Mouse (Mus musculus) kidney, postnatal 36 days (tissue): ENCODE data around the gene Gdpd5.
A peak's percentile ranks its signal among the peaks of the same experiment; 100 is the strongest.
"Not testable (repeated sequence)": the region's sequence is repeated elsewhere in the genome, so short reads cannot be mapped to it uniquely, and the experiment has no call there.

Source experiments
- DNase-seq, 2 experiments: peaks; one replicate each; pipeline ENCODE4 v3.0.0; 2021 to 2022; ENCODE audit warnings: mixed read lengths in 2 of 2

Gene Gdpd5

GRCm38 (mm10) chr7:99366716-99367115 lies 14.5 kb upstream of the Gdpd5 start:
- DNase-seq = peak in 1 of 2 experiments; percentile 34

GRCm38 (mm10) chr7:99374325-99374724 lies 6.9 kb upstream of the Gdpd5 start:
- DNase-seq = not testable (repeated sequence)

GRCm38 (mm10) chr7:99375455-99375854 lies 5.8 kb upstream of the Gdpd5 start:
- DNase-seq = peak; percentile 73 to 91

- no peak for DNase-seq
Measured at GRCm38 (mm10) chr7:99378870-99379269, 2.3 kb upstream of the Gdpd5 start.

- peak in 1 of 2 experiments; percentile 32 for DNase-seq
Measured at GRCm38 (mm10) chr7:99380491-99381213, 562 bp upstream of the Gdpd5 start.

- DNase-seq = peak in 1 of 2 experiments; percentile 40
Measured at GRCm38 (mm10) chr7:99382088-99383000, 1.1 kb downstream of the Gdpd5 start.

GRCm38 (mm10) chr7:99383246-99383645 lies 2.0 kb downstream of the Gdpd5 start:
- peak in 1 of 2 experiments; percentile 8 for DNase-seq

- DNase-seq = peak; percentile 51
Measured at GRCm38 (mm10) chr7:99384101-99384611, 2.9 kb downstream of the Gdpd5 start.

DNA sequence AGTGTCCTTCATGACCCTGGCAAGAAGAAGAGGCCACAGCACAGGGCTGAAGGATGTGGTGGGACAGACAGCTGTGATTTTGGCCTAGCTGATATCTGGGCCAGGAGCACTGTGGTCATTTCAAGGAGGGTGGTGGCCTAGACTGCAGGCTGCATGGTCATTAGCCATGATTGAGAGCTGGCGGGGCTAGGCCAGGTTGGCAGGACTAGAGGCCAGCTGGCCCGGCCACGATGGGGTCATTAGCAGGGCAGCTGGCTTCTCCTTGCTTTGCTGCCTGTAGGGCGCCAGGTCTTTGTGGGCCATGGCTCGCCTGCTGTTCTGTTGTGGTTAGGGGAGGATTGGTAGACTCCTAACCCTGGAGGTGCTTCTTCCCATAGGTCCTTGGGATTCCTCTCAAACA lies 4.8 kb downstream of the Gdpd5 start:
- DNase-seq = peak in 1 of 2 experiments; percentile 14

DNA sequence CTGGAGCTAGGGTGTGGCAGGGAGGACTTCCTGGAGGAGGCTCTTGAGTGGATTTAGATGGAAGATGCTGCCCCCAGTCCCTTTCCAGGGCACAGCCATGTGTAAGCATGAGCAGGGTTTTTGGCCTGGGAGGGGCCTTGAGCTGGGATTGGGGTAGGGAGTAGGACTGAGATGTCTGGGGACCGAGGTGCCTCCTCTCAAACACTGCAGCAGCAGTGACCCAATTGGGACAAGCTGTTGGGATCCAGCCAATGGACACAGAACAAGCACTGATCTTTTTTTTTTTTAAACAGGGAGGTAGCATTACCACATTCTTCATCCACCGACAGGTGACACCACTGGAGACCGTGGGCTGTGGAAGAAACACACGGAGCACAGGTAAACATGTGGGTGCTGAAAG lies 5.6 kb downstream of the Gdpd5 start:
- no peak for DNase-seq

GRCm38 (mm10) chr7:99387356-99387755 lies 6.1 kb downstream of the Gdpd5 start:
- DNase-seq = no peak

- DNase-seq = no peak
Measured at GRCm38 (mm10) chr7:99390559-99390958, 9.3 kb downstream of the Gdpd5 start.

DNA sequence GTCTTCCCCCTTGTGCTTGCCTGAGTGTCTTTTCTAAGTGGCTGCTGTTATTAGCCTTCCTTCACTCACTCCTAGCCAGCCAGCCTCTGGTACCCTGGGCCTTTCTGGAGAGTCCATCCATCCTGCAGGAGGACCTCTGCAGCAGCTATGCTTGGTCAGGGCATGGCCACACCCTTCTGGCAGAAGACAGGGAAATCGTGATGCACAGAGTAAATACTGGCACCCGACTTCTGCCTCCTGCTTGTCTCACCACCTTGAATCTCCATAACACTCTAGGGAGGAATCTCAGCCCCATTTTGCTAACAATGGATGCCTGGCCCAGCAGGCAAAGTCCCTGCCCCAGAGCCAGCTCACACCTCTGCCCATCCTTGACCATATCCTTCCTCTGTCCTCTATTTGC lies 11.5 kb downstream of the Gdpd5 start:
- no peak for DNase-seq

GRCm38 (mm10) chr7:99393711-99394325 lies 12.6 kb downstream of the Gdpd5 start:
- DNase-seq = no peak

- no peak for DNase-seq
Measured at GRCm38 (mm10) chr7:99395385-99395784, 14.2 kb downstream of the Gdpd5 start.

DNA sequence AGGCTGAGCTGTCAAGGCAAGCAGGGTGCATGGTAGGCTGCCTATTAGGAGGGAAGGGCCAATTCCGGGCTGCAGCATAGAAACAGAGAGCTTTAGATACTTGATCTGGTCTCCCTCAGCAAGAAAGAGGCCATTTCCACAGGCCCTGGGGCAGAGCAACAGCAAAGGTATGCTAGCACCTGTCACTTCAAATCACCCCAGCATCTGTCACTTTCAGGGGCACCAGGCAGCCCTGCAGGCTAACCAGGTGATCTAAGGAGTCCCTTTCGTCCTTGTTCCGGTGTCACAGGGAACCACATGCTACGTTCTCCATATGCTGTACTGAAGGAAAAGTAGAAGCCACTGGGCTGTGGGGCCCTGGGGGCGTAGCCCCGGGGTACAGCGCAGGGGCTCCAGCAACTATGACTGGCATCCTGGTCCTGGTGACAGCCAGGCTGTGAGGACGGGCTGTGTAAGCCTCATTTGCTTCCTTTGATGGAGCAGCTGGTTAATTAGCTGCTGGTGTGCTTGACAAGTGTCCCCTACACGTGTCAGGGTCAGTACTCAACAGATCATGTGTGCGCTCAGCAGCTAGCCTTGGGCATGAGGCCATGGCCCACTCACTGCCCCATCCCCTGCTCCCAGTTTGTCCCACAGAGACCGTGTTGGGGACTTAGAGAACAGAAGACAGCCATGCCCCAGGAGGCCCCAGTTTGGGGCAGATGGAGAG lies 14.8 kb downstream of the Gdpd5 start:
- DNase-seq = no peak

DNA sequence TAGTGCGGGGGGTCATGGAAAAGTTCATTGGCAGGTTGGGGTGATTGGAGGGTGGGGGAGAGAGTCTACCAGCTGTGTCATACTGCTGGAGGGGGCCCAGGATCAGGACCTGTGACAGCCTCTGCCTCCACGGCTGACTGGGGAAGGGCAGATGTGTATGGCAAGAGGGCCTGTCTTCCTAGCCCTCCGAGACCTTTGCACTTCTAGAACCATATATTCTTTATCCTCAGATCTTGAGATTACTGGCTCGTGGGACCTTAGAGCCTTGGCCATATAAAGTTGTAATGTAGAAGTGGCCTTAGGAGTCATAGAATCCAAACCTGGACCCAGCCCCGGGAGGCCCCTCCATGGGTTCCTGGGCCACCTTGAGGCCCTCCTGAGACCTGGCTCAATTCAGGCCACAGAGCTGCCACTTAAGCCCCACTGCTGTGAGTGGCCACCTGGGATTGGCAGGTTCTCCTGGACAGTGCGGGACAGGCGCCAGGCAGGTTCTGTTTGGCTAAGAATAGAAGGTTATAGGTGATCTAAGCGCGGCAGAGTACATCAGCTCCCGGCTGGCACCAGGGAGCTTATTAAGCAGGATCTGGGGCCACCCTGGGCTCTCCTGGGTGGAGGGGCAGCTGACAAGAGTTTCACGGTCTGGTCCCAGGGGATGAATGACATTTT lies 15.9 kb downstream of the Gdpd5 start:
- DNase-seq = peak in 1 of 2 experiments; percentile 20

GRCm38 (mm10) chr7:99401373-99401772 lies 20.2 kb downstream of the Gdpd5 start:
- no peak for DNase-seq

- no peak for DNase-seq
Measured at GRCm38 (mm10) chr7:99402477-99402876, 21.3 kb downstream of the Gdpd5 start.

DNA sequence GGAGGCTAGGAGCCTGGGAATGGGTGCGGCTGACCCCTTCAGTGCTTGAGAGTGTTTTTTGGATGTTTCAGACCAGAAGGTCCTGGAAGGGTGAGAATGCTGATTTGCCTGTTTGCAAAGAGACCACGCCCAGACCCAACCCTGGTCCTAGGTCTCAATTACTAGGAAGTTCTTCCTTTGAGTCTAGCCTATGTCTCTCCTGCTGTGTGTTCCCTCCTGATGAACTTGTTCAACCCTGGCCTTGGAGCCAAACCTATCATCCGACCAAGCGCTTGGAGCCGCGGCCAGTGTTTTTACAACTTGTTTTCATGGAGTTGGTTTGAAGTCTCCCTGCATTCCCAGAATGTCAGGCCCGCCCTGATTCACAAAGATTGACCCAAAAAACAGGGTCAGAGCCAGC lies 22.0 kb downstream of the Gdpd5 start:
- DNase-seq = no peak

GRCm38 (mm10) chr7:99404031-99404735 lies 23.0 kb downstream of the Gdpd5 start:
- no peak for DNase-seq
